Mouse (Mus musculus): ENCODE results near the gene 4930412O13Rik. TPM values are rescaled to one million over a fixed set of nuclear protein-coding genes. Genes with fewer than 3 reads are reported as not detected.

Gene 4930412O13Rik
- polyA plus RNA-seq, 1 experiment from 2014 or later = not detected

- Histone ChIP-seq H3K4me2 (ENCODE audit: low read depth, low read length) (no peak overlapping the region), H3K4me1 (ENCODE audit: control insufficient read depth, low read depth, low read length) (no peaks in the 10 kb centered on the region; the same call in none of the 2 replicates), H3K9me3 (replicated peaks; ENCODE audit: control insufficient read depth, low read length) (no peaks in the 10 kb centered on the region), H3K27me3 (ENCODE audit: control insufficient read depth, insufficient read depth, low read depth, low read length) (peaks cover 39% of the 10 kb centered on the region), H3K27ac (ENCODE audit: low read length) (no peak overlapping the region), H3K36me3 (ENCODE audit: control insufficient read depth, insufficient read depth) (no peaks in the 10 kb centered on the region), H3K4me3 (ENCODE audit: low read depth, low read length) (no peak overlapping the region), H3K9ac (ENCODE audit: low read depth, low read length) (no peak overlapping the region)
- no peak for ATAC-seq (ENCODE audit: low read depth)
- WGBS (ENCODE audit: insufficient replicate concordance) = 24% methylated on average over 6 of the region's 6 CpGs
Measured at GRCm38 (mm10) chr2:9871798-9872197, 9.3 kb upstream of the 4930412O13Rik start.

- H3K36me3 ChIP-seq (ENCODE audit: control insufficient read depth, insufficient read depth) = no peaks in the 10 kb centered on the region
- no peaks in the 10 kb centered on the region; the same call in none of the 2 replicates for H3K4me1 ChIP-seq (ENCODE audit: control insufficient read depth, low read depth, low read length)
- no peak for ATAC-seq (ENCODE audit: low read depth)
- WGBS (ENCODE audit: insufficient replicate concordance) = 18% methylated on average over 12 of the region's 12 CpGs
- no peak overlapping the region for H3K4me2 ChIP-seq (ENCODE audit: low read depth, low read length)
- no peak overlapping the region for H3K4me3 ChIP-seq (ENCODE audit: low read depth, low read length)
- H3K27ac ChIP-seq (ENCODE audit: low read length) = no peak overlapping the region
- no peak overlapping the region for H3K9ac ChIP-seq (ENCODE audit: low read depth, low read length)
- H3K9me3 ChIP-seq (replicated peaks; ENCODE audit: control insufficient read depth, low read length) = no peaks in the 10 kb centered on the region
- peaks cover 48% of the 10 kb centered on the region for H3K27me3 ChIP-seq (ENCODE audit: control insufficient read depth, insufficient read depth, low read depth, low read length)
Measured at GRCm38 (mm10) chr2:9872682-9873081, 8.4 kb upstream of the 4930412O13Rik start.

- WGBS (ENCODE audit: insufficient replicate concordance) = 48% methylated on average over 2 of the region's 2 CpGs
- ATAC-seq (ENCODE audit: low read depth) = peak; percentile 46; the same call in 1 of the 2 replicates
- Histone ChIP-seq H3K36me3 (ENCODE audit: control insufficient read depth, insufficient read depth) (no peaks in the 10 kb centered on the region), H3K27ac (ENCODE audit: low read length) (no peak overlapping the region), H3K4me1 (ENCODE audit: control insufficient read depth, low read depth, low read length) (no peaks in the 10 kb centered on the region; the same call in none of the 2 replicates), H3K4me3 (ENCODE audit: low read depth, low read length) (no peak overlapping the region), H3K9me3 (replicated peaks; ENCODE audit: control insufficient read depth, low read length) (no peaks in the 10 kb centered on the region), H3K27me3 (ENCODE audit: control insufficient read depth, insufficient read depth, low read depth, low read length) (peaks cover 58% of the 10 kb centered on the region), H3K4me2 (ENCODE audit: low read depth, low read length) (no peak overlapping the region), H3K9ac (ENCODE audit: low read depth, low read length) (no peak overlapping the region)
Measured at GRCm38 (mm10) chr2:9873757-9874156, 7.3 kb upstream of the 4930412O13Rik start.

GRCm38 (mm10) chr2:9874467-9875219 is 6.4 kb upstream of the 4930412O13Rik start:
- no peaks in the 10 kb centered on the region; the same call in none of the 2 replicates for H3K4me1 ChIP-seq (ENCODE audit: control insufficient read depth, low read depth, low read length)
- no peak overlapping the region for H3K4me2 ChIP-seq (ENCODE audit: low read depth, low read length)
- ATAC-seq (ENCODE audit: low read depth) = no peak
- H3K9ac ChIP-seq (ENCODE audit: low read depth, low read length) = no peak overlapping the region
- no peaks in the 10 kb centered on the region for H3K36me3 ChIP-seq (ENCODE audit: control insufficient read depth, insufficient read depth)
- H3K9me3 ChIP-seq (replicated peaks; ENCODE audit: control insufficient read depth, low read length) = no peaks in the 10 kb centered on the region
- no peak overlapping the region for H3K27ac ChIP-seq (ENCODE audit: low read length)
- peaks cover 67% of the 10 kb centered on the region for H3K27me3 ChIP-seq (ENCODE audit: control insufficient read depth, insufficient read depth, low read depth, low read length)
- H3K4me3 ChIP-seq (ENCODE audit: low read depth, low read length) = no peak overlapping the region
- 52% methylated on average over 39 of the region's 39 CpGs for WGBS (ENCODE audit: insufficient replicate concordance)

GRCm38 (mm10) chr2:9875220-9875619 is 5.8 kb upstream of the 4930412O13Rik start:
- WGBS (ENCODE audit: insufficient replicate concordance) = 39% methylated on average over 4 of the region's 4 CpGs
- H3K4me1 ChIP-seq (ENCODE audit: control insufficient read depth, low read depth, low read length) = no peaks in the 10 kb centered on the region; the same call in none of the 2 replicates
- no peak for ATAC-seq (ENCODE audit: low read depth)

GRCm38 (mm10) chr2:9875676-9876357 is 5.2 kb upstream of the 4930412O13Rik start:
- no peaks in the 10 kb centered on the region; the same call in none of the 2 replicates for H3K4me1 ChIP-seq (ENCODE audit: control insufficient read depth, low read depth, low read length)
- WGBS (ENCODE audit: insufficient replicate concordance) = 42% methylated on average over 12 of the region's 12 CpGs
- no peaks in the 10 kb centered on the region for H3K36me3 ChIP-seq (ENCODE audit: control insufficient read depth, insufficient read depth)
- H3K27ac ChIP-seq (ENCODE audit: low read length) = no peak overlapping the region
- ATAC-seq (ENCODE audit: low read depth) = no peak
- no peaks in the 10 kb centered on the region for H3K9me3 ChIP-seq (replicated peaks; ENCODE audit: control insufficient read depth, low read length)
- peak overlapping the region; percentile 81 for H3K4me2 ChIP-seq (ENCODE audit: low read depth, low read length)
- peaks cover 79% of the 10 kb centered on the region for H3K27me3 ChIP-seq (ENCODE audit: control insufficient read depth, insufficient read depth, low read depth, low read length)
- H3K4me3 ChIP-seq (ENCODE audit: low read depth, low read length) = no peak overlapping the region
- no peak overlapping the region for H3K9ac ChIP-seq (ENCODE audit: low read depth, low read length)

More at GRCm38 (mm10) chr2:9875220-9875619, 5.8 kb upstream of the 4930412O13Rik start:
- H3K27me3 ChIP-seq (ENCODE audit: control insufficient read depth, insufficient read depth, low read depth, low read length) = peaks cover 73% of the 10 kb centered on the region
- H3K27ac ChIP-seq (ENCODE audit: low read length) = no peak overlapping the region
- H3K9ac ChIP-seq (ENCODE audit: low read depth, low read length) = no peak overlapping the region
- no peak overlapping the region for H3K4me3 ChIP-seq (ENCODE audit: low read depth, low read length)
- H3K4me2 ChIP-seq (ENCODE audit: low read depth, low read length) = no peak overlapping the region
- no peaks in the 10 kb centered on the region for H3K9me3 ChIP-seq (replicated peaks; ENCODE audit: control insufficient read depth, low read length)
- H3K36me3 ChIP-seq (ENCODE audit: control insufficient read depth, insufficient read depth) = no peaks in the 10 kb centered on the region

- H3K4me2 ChIP-seq (ENCODE audit: low read depth, low read length) = peak overlapping the region; percentile 81
- 4% methylated on average over 31 of the region's 31 CpGs for WGBS (ENCODE audit: insufficient replicate concordance)
- H3K36me3 ChIP-seq (ENCODE audit: control insufficient read depth, insufficient read depth) = no peaks in the 10 kb centered on the region
- H3K4me3 ChIP-seq (ENCODE audit: low read depth, low read length) = peak overlapping the region; percentile 62
- no peaks in the 10 kb centered on the region for H3K9me3 ChIP-seq (replicated peaks; ENCODE audit: control insufficient read depth, low read length)
- peak overlapping the region; percentile 9; the same call in 1 of the 2 replicates for H3K9ac ChIP-seq (ENCODE audit: low read depth, low read length)
- peaks cover 88% of the 10 kb centered on the region for H3K27me3 ChIP-seq (ENCODE audit: control insufficient read depth, insufficient read depth, low read depth, low read length)
- H3K4me1 ChIP-seq (ENCODE audit: control insufficient read depth, low read depth, low read length) = no peaks in the 10 kb centered on the region; the same call in none of the 2 replicates
- no peak overlapping the region for H3K27ac ChIP-seq (ENCODE audit: low read length)
- no peak for ATAC-seq (ENCODE audit: low read depth)
Measured at GRCm38 (mm10) chr2:9876621-9877325, 4.3 kb upstream of the 4930412O13Rik start.

- WGBS (ENCODE audit: insufficient replicate concordance) = under 1% methylated on average over 35 of the region's 35 CpGs
- H3K9ac ChIP-seq (ENCODE audit: low read depth, low read length) = peak overlapping the region; percentile 9; the same call in 1 of the 2 replicates
Measured at GRCm38 (mm10) chr2:9877326-9877690, 3.7 kb upstream of the 4930412O13Rik start.

More at GRCm38 (mm10) chr2:9877326-9877690, 3.7 kb upstream of the 4930412O13Rik start:
- ATAC-seq (ENCODE audit: low read depth) = no peak
- Histone ChIP-seq H3K27me3 (ENCODE audit: control insufficient read depth, insufficient read depth, low read depth, low read length) (peaks cover 90% of the 10 kb centered on the region), H3K4me2 (ENCODE audit: low read depth, low read length) (peak overlapping the region; percentile 81), H3K36me3 (ENCODE audit: control insufficient read depth, insufficient read depth) (no peaks in the 10 kb centered on the region), H3K9me3 (replicated peaks; ENCODE audit: control insufficient read depth, low read length) (no peaks in the 10 kb centered on the region), H3K27ac (ENCODE audit: low read length) (no peak overlapping the region), H3K4me3 (ENCODE audit: low read depth, low read length) (peak overlapping the region; percentile 62), H3K4me1 (ENCODE audit: control insufficient read depth, low read depth, low read length) (no peaks in the 10 kb centered on the region; the same call in none of the 2 replicates)

All from liver, embryonic 16.5 days (tissue).